Mouse (Mus musculus) testis, adult 2 months (tissue): ENCODE measurements around the gene Atg4b.

ENCODE experiments used
- CTCF ChIP-seq: fragments of 200-500 bp; IDR thresholded peaks from 2 replicates; pipeline ENCODE4 v1.5.1; 2012; ENCODE audit warnings: low read depth, mild to moderate bottlenecking, inconsistent platforms, low read length, moderate library complexity; ENCODE audit not compliant: control insufficient read depth, insufficient read depth, insufficient replicate concordance
- POLR2A ChIP-seq: fragments of 200-500 bp; IDR thresholded peaks from 2 replicates; pipeline ENCODE4 v1.6.1; 2012; ENCODE audit warnings: low read depth, mild to moderate bottlenecking, inconsistent platforms, low read length, moderate library complexity; ENCODE audit not compliant: control insufficient read depth

DNA sequence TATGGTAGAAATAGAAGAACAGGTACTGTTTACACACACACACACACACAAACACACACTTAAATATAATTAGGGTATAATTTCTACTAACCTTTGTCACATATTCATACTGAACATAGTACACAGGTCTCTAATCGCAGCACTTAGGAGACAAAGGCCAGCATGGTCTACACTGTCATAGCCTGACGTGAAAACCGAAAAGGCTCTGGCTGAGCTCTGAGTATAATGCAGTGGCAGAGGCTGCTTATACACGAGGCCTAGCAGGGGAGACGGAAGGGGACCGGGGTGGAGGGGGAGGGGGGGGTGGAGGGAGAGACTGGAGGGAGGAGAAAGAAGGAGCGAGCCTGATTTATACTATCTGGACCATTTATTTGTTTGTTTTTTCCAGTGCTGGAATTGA, 29.7 kb upstream of the Atg4b start:
- TF ChIP-seq CTCF, result no peak
- no peak for TF ChIP-seq POLR2A
